Mouse (Mus musculus): ENCODE data around the gene Clec11a.

GRCm38 (mm10) chr7:44271309-44271708 lies 35.4 kb downstream of the Clec11a start:
- no peak for TF ChIP-seq EP300 (IDR thresholded peaks at IDR 0.05)
- TF ChIP-seq CTCF (IDR thresholded peaks at IDR 0.05) = no peak
